Mouse (Mus musculus) neural tube, embryonic 12.5 days (tissue): Measurements from ENCODE around the gene 4930568D16Rik. TPM values are rescaled to one million over a fixed set of nuclear protein-coding genes. Genes with fewer than 3 reads are reported as not detected.

Experiments used
- ATAC-seq: fragments of 200-750 bp; cut with Nextera tagmentation; 2 replicates; pipeline ENCODE4 v1.8.0; 2017; ENCODE audit warnings: low read depth, mild to moderate bottlenecking, moderate TSS enrichment, moderate library complexity; ENCODE audit not compliant: low FRiP score
- H3K27ac ChIP-seq: fragments of 300-500 bp; sonication (generic); 2 replicates; pipeline ENCODE4 v1.5.1; 2016
- H3K27me3 ChIP-seq: fragments of 300-500 bp; sonication (generic); replicated peaks from 2 replicates; pipeline ENCODE4 v1.6.1; 2016; ENCODE audit warnings: mild to moderate bottlenecking
- H3K36me3 ChIP-seq: fragments of 300-500 bp; sonication (generic); 2 replicates; pipeline ENCODE4 v1.6.1; 2016; ENCODE audit warnings: mild to moderate bottlenecking
- H3K4me1 ChIP-seq: fragments of 300-500 bp; sonication (generic); 2 replicates; pipeline ENCODE4 v1.6.1; 2016
- H3K4me2 ChIP-seq: fragments of 300-500 bp; sonication (generic); replicated peaks from 2 replicates; pipeline ENCODE4 v1.6.1; 2016; ENCODE audit warnings: mild to moderate bottlenecking
- H3K4me3 ChIP-seq: fragments of 300-500 bp; sonication (generic); 2 replicates; pipeline ENCODE4 v1.5.1; 2016
- H3K9ac ChIP-seq: fragments of 300-500 bp; sonication (generic); 2 replicates; pipeline ENCODE4 v1.6.1; 2016; ENCODE audit warnings: mild to moderate bottlenecking
- H3K9me3 ChIP-seq: fragments of 300-500 bp; sonication (generic); 2 replicates; pipeline ENCODE4 v1.6.1; 2016; ENCODE audit warnings: mild to moderate bottlenecking
- WGBS: fragments of 180-500 bp; shearing (Covaris S2); methylation state at CpG from one replicate; pipeline ENCODE4 v1.1.7; 2016; 5-methylcytosine and 5-hydroxymethylcytosine counted together
- polyA plus RNA-seq: library from polyadenylated mRNA; unstranded; fragments of >200 nt; fragmentation: Nextera tagmentation; extraction: Ambion mirVana; gene quantifications from 2 replicates; pipeline ENCODE4 v1.2.1, GENCODE M21; 2016

4930568D16Rik gene
- polyA plus RNA-seq, 1 experiment from 2014 or later: not detected

DNA sequence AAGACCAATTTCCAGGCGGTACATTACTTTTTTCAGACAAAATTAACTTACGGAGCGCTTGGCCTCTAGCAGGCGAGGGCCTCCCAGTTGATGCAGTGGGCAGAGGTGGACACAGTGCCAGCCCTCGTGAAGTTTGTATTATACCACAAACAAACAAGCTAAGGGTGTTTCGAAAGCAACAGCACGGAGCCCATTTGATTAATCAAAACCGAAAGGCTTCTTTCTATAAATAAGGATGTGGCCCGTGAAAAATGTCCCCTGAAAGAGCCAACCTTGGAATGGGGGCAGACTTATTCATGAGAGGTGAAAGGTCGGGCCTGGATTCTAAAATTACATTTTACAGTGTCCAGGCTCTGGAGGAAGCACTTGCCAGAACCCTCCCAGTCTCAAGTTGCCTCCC, 30.1 kb downstream of the 4930568D16Rik start:
- WGBS: 47% methylated on average over 10 of the region's 10 CpGs
- no peaks in the 10 kb centered on the region for H3K27me3 ChIP-seq
- no peaks in the 10 kb centered on the region for H3K9me3 ChIP-seq
- H3K4me2 ChIP-seq: peak overlapping the region; percentile 90
- H3K36me3 ChIP-seq: no peaks in the 10 kb centered on the region
- H3K4me1 ChIP-seq: peaks cover 18% of the 10 kb centered on the region
- peak overlapping the region; percentile 53 for H3K4me3 ChIP-seq
- no peak overlapping the region for H3K27ac ChIP-seq
- ATAC-seq: 0 out of 2 replicates have a peak, but pooled peaks have one; percentile 1
- peak overlapping the region; percentile 55 for H3K9ac ChIP-seq

- ATAC-seq: peak; percentile 100
- H3K4me1 ChIP-seq: peaks cover 18% of the 10 kb centered on the region
- peak within 1 kb of the TSS; percentile 17; the same call in 1 of the 2 replicates for H3K27ac ChIP-seq
- peak within 1 kb of the TSS; percentile 90 for H3K4me2 ChIP-seq
- no peaks in the 10 kb centered on the region for H3K27me3 ChIP-seq
- H3K9ac ChIP-seq: peak within 1 kb of the TSS; percentile 64
- no peaks in the 10 kb centered on the region for H3K9me3 ChIP-seq
- no peaks in the 10 kb centered on the region for H3K36me3 ChIP-seq
- WGBS: under 1% methylated on average over 45 of the region's 45 CpGs
- H3K4me3 ChIP-seq: peak within 1 kb of the TSS; percentile 53
Measured at GRCm38 (mm10) chr2:35336388-35337280, 30.9 kb downstream of the 4930568D16Rik start, which contains the start of gene Stom. Gene Stom (minus strand): TSS chr2:35336976.

- no peak overlapping the region for H3K27ac ChIP-seq
- H3K4me1 ChIP-seq: peaks cover 18% of the 10 kb centered on the region
- ATAC-seq: no peak
- H3K4me3 ChIP-seq: peak overlapping the region; percentile 53; the same call in 1 of the 2 replicates
- H3K36me3 ChIP-seq: no peaks in the 10 kb centered on the region
- no peaks in the 10 kb centered on the region for H3K9me3 ChIP-seq
- WGBS: 16% methylated on average over 7 of the region's 7 CpGs
- no peak overlapping the region for H3K9ac ChIP-seq
- H3K4me2 ChIP-seq: peak overlapping the region; percentile 90
- H3K27me3 ChIP-seq: no peaks in the 10 kb centered on the region
Measured at GRCm38 (mm10) chr2:35335620-35336019, 31.9 kb downstream of the 4930568D16Rik start.

DNA sequence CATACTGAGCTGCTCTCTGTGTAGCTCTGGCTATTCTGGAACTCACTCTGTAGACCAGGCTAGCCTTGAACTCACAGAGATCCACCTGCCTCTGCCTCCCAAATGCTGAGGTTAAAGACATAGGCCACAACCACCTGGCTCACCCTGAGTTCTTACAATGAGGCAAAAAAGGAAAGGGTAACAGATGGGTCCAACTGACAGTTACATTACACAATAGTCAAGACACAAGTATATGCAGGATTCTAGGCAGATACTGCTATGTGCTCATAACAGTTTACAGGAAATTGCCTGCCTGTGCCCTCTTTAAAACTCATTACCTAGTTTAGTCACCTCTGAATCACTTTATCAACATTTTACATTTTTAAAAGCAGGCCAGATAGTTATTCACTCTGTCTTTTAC, 33.9 kb downstream of the 4930568D16Rik start:
- Histone ChIP-seq H3K27ac (no peak overlapping the region), H3K4me3 (no peak overlapping the region), H3K36me3 (no peaks in the 10 kb centered on the region), H3K4me2 (no peak overlapping the region), H3K9ac (no peak overlapping the region), H3K9me3 (no peaks in the 10 kb centered on the region), H3K27me3 (no peaks in the 10 kb centered on the region), H3K4me1 (peaks cover 18% of the 10 kb centered on the region)
- ATAC-seq: no peak

DNA sequence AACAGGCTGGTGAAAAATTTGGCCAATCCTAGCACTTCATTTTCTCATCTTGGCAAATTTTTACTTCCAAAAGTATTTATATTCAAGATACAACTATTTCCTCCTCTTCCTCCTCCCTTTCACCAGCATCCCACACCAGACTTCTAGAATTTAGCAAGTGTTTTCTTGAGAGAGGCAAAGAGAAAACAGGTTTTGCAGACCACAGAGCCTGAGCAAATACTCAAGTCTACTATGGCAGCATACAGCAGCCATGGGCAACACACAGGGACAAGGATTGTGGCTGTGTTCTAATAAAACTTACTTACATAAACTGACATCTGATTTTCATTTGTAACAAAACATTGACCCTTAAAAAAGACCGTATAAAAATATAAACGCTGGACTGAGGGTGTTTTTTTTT, 36.3 kb downstream of the 4930568D16Rik start:
- Histone ChIP-seq H3K4me2 (no peak overlapping the region), H3K9me3 (no peaks in the 10 kb centered on the region), H3K27ac (no peak overlapping the region), H3K36me3 (no peaks in the 10 kb centered on the region), H3K9ac (no peak overlapping the region), H3K4me3 (no peak overlapping the region), H3K4me1 (peaks cover 8% of the 10 kb centered on the region), H3K27me3 (no peaks in the 10 kb centered on the region)
- no peak for ATAC-seq
- WGBS: 78% methylated on average over 2 of the region's 2 CpGs

- H3K9me3 ChIP-seq: no peaks in the 10 kb centered on the region
- 85% methylated on average over 2 of the region's 2 CpGs for WGBS
- no peaks in the 10 kb centered on the region for H3K27me3 ChIP-seq
- no peaks in the 10 kb centered on the region for H3K4me1 ChIP-seq
- no peak overlapping the region for H3K27ac ChIP-seq
- H3K4me3 ChIP-seq: no peak overlapping the region
- no peaks in the 10 kb centered on the region for H3K36me3 ChIP-seq
- no peak overlapping the region for H3K9ac ChIP-seq
- no peak for ATAC-seq
- no peak overlapping the region for H3K4me2 ChIP-seq
Measured at GRCm38 (mm10) chr2:35329061-35329460, 38.5 kb downstream of the 4930568D16Rik start.

GRCm38 (mm10) chr2:35328064-35328792, 39.3 kb downstream of the 4930568D16Rik start:
- ATAC-seq: no peak
- no peaks in the 10 kb centered on the region; the same call in 1 of the 2 replicates for H3K4me1 ChIP-seq
- no peaks in the 10 kb centered on the region for H3K36me3 ChIP-seq
- no peak overlapping the region for H3K4me2 ChIP-seq
- H3K4me3 ChIP-seq: no peak overlapping the region
- no peaks in the 10 kb centered on the region for H3K9me3 ChIP-seq
- 56% methylated on average over 11 of the region's 11 CpGs for WGBS
- no peak overlapping the region for H3K27ac ChIP-seq
- H3K27me3 ChIP-seq: no peaks in the 10 kb centered on the region
- H3K9ac ChIP-seq: no peak overlapping the region

DNA sequence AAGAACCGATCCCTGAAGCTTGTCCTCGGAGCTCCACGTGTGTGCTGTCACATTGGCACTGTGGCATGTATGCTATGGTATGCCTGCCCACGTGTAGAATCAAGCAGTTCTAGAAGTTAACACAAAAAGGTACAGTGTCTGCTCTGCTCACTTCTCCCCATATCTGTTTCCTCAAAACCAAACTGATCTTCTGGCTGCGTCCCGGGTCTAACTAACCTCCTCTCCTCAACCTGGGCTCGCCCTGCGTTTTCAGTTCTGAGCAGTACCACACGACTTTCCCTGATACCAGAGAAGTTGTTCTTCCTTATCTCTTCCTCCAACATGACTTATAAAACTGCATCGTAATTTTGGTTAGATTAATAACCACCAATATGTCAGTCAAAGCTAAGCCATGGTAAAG, 39.9 kb downstream of the 4930568D16Rik start:
- Histone ChIP-seq H3K36me3 (no peaks in the 10 kb centered on the region), H3K27ac (no peak overlapping the region), H3K4me1 (no peaks in the 10 kb centered on the region; the same call in 1 of the 2 replicates), H3K4me2 (no peak overlapping the region), H3K4me3 (no peak overlapping the region), H3K9ac (no peak overlapping the region), H3K27me3 (no peaks in the 10 kb centered on the region), H3K9me3 (no peaks in the 10 kb centered on the region)
- 73% methylated on average over 10 of the region's 10 CpGs for WGBS
- ATAC-seq: no peak

DNA sequence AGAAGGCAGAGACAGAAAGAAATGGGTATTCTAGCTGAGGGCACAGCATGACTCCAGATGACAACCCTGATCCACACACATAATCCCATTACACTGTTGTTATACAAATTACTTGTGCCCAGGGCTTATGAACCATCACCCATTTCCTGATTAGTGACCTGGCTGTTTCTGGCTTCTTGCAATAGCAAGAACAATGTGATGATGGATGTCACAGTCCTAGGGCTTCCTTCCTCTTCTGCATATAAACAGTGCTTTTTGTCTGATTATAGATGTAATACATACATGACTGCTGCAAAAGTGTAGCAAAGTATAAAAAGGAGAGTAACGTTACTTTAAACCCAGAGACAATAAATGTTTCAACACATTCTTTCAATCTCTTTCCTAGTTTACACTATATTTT, 40.6 kb downstream of the 4930568D16Rik start:
- H3K4me2 ChIP-seq: no peak overlapping the region
- WGBS: 79% methylated on average over 1 of the region's 1 CpGs
- H3K4me3 ChIP-seq: no peak overlapping the region
- no peaks in the 10 kb centered on the region for H3K27me3 ChIP-seq
- H3K4me1 ChIP-seq: no peaks in the 10 kb centered on the region; the same call in 1 of the 2 replicates
- H3K36me3 ChIP-seq: no peaks in the 10 kb centered on the region
- no peak for ATAC-seq
- no peaks in the 10 kb centered on the region for H3K9me3 ChIP-seq
- H3K27ac ChIP-seq: no peak overlapping the region
- H3K9ac ChIP-seq: no peak overlapping the region

GRCm38 (mm10) chr2:35325930-35326329, 41.6 kb downstream of the 4930568D16Rik start:
- no peaks in the 10 kb centered on the region for H3K36me3 ChIP-seq
- H3K9me3 ChIP-seq: no peaks in the 10 kb centered on the region
- H3K9ac ChIP-seq: no peak overlapping the region
- H3K27ac ChIP-seq: no peak overlapping the region
- no peak overlapping the region for H3K4me2 ChIP-seq
- no peaks in the 10 kb centered on the region for H3K27me3 ChIP-seq
- ATAC-seq: no peak
- H3K4me1 ChIP-seq: no peaks in the 10 kb centered on the region; the same call in 1 of the 2 replicates
- 69% methylated on average over 10 of the region's 10 CpGs for WGBS
- no peak overlapping the region for H3K4me3 ChIP-seq

DNA sequence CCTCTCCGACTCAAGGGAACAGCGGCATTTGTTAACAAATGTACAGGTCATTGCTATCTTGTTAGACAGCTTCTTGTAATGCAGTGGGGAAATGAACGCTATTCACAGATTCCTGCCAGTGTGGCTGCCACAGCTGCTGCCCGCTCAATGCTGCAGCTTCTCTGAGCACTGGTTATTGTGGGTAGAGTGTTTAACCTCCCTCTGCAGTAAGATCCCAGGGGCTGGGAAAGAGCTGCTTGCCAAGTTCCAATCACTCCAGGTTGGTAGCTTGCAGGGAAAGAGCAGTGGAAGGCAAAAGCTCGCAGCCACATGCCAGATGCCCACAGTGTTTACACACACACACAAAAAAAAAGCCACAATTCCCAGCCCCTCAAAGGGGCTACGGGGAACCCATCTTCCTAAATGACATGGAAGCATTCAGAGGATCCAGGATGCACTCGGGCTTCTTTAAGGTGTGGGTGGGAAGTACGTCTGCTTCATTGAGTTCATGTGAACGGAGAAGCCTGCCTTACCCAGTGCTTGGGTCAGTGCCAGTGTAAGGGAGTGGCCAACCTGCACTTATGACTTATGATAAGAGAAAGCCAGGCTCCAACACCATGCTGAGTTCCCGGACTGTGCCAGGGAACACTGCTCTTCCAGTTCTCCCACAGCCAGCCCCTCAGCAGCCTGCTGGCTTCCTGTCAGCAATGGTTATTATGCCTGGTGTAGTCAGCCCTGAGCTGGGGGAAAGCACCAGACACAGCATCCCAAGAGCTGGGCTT, 44.9 kb downstream of the 4930568D16Rik start:
- Histone ChIP-seq H3K4me3 (no peak overlapping the region), H3K9me3 (no peaks in the 10 kb centered on the region), H3K4me2 (no peak overlapping the region), H3K36me3 (no peaks in the 10 kb centered on the region), H3K27ac (no peak overlapping the region), H3K4me1 (no peaks in the 10 kb centered on the region; the same call in 1 of the 2 replicates), H3K27me3 (no peaks in the 10 kb centered on the region), H3K9ac (no peak overlapping the region)
- 81% methylated on average over 10 of the region's 10 CpGs for WGBS
- ATAC-seq: no peak

DNA sequence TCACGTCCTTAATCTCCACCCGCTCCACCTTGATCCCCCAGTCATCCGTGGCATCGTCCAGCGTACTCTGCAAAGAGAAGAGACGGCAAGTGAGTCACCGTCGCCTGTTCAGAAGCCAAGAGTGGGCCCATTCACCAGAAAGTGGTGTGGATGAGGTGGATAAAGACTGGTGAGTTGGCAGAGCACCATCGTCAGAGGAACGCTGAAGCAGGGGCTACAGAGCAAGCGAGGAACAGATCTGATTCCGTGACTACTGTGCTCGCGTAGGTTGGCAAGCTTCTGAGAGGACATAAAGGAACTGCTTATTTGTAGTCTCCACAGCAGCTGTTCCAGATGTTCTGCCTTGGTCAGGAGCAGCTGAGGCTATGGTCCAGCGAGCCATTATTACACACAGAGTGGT, 47.1 kb downstream of the 4930568D16Rik start:
- no peak for ATAC-seq
- no peaks in the 10 kb centered on the region for H3K9me3 ChIP-seq
- H3K27me3 ChIP-seq: no peaks in the 10 kb centered on the region
- no peak overlapping the region for H3K4me3 ChIP-seq
- WGBS: 92% methylated on average over 15 of the region's 15 CpGs
- no peaks in the 10 kb centered on the region; the same call in 1 of the 2 replicates for H3K4me1 ChIP-seq
- H3K9ac ChIP-seq: no peak overlapping the region
- H3K4me2 ChIP-seq: no peak overlapping the region
- no peaks in the 10 kb centered on the region for H3K36me3 ChIP-seq
- H3K27ac ChIP-seq: no peak overlapping the region
